Mouse (Mus musculus) brain, embryonic 14.5 days (tissue): Measurements from ENCODE around the gene Foxp4.

Experiments
- CTCF ChIP-seq: fragments of 200-500 bp; IDR thresholded peaks from 2 replicates; pipeline ENCODE4 v1.5.1; 2012; ENCODE audit warnings: inconsistent platforms, mild to moderate bottlenecking, moderate library complexity, borderline replicate concordance; ENCODE audit not compliant: insufficient read depth, insufficient read length; ENCODE audit errors: extremely low read depth
- POLR2A ChIP-seq: fragments of 200-500 bp; IDR thresholded peaks from 2 replicates; pipeline ENCODE4 v1.6.1; 2012; ENCODE audit warnings: mild to moderate bottlenecking, inconsistent platforms, borderline replicate concordance; ENCODE audit not compliant: poor library complexity, insufficient read depth, insufficient read length, severe bottlenecking; ENCODE audit errors: extremely low read depth

DNA sequence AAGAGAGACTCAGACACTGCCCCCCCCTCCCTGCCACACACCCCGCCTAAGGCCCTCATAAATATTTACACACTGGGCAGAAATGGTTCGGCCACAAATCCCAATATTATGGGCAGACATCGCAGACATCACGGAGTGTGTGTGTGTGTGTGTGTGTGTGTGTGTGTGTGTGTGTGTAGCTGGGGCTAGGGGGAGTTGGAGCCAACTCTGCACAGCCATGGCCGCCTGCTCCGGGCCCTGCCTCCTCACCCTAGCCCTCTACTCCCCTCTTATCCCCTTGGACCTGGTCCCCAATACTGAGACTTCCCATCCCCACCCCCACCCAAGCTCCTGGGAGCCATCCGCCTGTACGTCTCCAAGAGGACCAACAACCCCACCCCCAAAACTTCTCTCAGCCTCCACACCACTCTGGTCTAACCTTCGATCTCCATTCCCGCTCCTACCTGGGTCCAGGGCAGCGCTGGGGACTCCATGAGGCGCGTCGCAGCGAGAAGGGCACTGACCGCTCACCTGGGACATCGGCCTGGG, 91.9 kb downstream of the Foxp4 start:
- TF ChIP-seq CTCF: no peak
- no peak for TF ChIP-seq POLR2A
